Mouse (Mus musculus) stomach, adult 2 months (tissue): ENCODE data around the gene Cd27. TPM values are rescaled to one million over a fixed set of nuclear protein-coding genes. Genes with fewer than 3 reads are reported as not detected.

ENCODE experiments used
- polyA plus RNA-seq: library from polyadenylated mRNA; depleted of rRNA; stranded (reverse); fragments of >200 nt; gene quantifications from 2 replicates; pipeline ENCODE4 v1.2.3, GENCODE M21; 2012; rRNA removed

The Cd27 gene
- polyA plus RNA-seq = 0.29 and 0.74 TPM in 2 replicates

DNA sequence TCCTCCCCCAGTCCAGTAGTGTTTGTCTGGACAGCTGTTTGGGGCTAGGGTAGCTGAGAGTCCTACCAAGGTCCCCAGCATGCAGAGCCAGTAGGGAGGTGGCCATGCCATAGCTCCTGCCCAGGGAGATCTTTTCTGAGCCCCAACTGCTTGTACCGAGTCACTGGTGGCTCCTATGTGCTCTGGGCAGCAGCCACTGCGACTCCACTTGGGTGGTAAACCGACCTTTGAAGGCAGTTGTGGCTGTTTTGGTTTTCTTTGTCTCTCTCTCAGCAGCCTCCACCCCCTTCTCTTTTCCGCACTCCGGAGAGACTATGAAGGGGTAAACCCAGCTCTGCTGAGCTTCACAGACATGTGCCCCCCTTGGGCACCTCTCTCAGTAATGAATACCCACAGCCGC, at the start of gene Cd27:
TSS of gene Cd27 (minus strand) at position 229 of the 400 bp plus-strand sequence.

GRCm38 (mm10) chr6:125285890-125286289, 49.1 kb upstream of the Cd27 start, which contains the start of gene Tuba3a:
Gene Tuba3a, minus strand, starts transcription at chr6:125286042.

DNA sequence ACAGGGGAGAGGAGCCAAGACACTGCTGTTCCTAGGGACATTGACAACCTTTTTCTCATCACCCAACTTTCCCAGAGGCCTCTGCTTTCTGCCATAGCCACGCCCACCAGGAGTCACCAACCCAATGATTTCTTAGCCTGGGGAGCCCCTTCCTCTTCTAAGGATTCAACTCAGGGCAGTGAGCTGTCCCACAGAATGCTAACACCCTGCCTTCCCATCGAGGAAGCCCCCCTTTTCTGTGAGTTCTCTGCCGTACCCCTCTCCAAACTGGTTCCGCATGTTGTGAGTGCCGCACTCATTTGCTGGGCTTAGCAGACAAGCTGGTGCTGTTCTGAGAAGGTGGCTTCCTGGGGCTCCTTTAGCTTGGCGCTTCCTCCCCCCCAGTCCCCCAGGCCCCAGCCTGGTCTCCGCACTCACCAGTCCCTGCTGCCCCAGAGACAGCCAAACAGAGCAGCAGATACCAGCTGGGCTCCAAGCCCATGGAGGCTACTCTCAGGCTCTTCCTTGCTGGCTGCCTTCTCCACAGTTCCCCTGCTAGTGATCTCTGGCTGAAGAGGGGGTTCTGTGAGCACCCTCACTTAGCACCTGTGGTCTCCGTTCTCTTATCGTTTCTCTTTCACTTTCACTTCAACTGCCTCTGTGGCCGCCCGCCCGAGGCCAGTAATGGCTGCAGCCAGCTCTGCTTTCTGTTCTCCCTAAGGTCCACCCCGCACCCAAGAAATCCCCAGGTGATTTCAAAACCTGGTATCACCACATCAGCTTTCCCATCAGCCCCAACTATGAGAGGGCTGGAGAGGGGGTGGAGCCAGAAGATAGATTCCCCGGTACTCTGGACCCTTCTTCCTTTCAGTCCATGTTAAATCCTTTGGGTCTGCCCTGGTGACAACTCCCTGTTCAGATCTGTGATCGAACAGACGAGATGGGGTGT, 5.4 kb downstream of the Cd27 start, which contains the start of gene Tapbpl:
TSS of gene Tapbpl (minus strand) at position 744 of the 928 bp plus-strand sequence.

GRCm38 (mm10) chr6:125215148-125215954, 21.5 kb downstream of the Cd27 start, which contains the start of gene Vamp1:
Gene Vamp1, plus strand, starts transcription at chr6:125215551.

DNA sequence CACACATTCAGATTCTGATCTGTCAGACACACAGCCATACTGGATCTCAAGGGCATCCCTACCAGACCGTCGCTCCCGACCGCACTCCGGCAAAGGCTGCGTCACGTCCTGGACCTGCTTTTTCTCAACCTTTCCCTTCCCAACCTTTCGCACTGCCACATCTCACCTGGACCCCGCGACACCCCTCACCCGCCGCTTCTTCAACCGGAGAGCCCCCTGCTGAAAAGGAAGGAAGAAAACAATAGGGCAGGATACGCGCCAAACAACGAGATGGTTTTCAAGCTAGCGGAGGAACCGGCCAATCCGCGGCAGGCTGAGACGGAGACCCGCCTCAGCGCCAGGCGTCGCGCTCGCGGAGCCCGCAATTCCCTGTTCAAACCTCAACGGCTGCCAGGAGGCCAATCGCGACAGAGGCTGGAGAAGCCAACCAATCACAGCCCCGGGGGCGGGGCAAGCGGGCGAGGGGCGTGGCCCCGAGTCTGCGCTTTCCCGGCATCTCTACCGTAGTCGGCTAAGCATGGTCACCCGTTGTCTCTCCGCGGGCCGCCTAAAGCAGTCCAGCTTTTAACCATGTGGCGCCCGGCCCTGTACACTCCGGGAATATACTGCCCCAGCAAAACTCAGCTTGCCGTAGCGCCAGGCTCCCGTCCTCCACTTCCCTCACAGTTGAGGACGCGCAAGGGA, 45.3 kb downstream of the Cd27 start, which contains the start of the genes Ncapd2 and Mrpl51:
TSS of gene Ncapd2 (minus strand) at position 370 of the 684 bp plus-strand sequence.
TSS of gene Mrpl51 (plus strand) at position 470 of the 684 bp plus-strand sequence.

Other genes starting within 250 kb of the Cd27 start
- 7.0 and 7.5 TPM in 2 replicates for gene Pianp, start 240.3 kb downstream of the Cd27 start, polyA plus RNA-seq
- 24.5 and 29.6 TPM in 2 replicates for gene Zfp384, start 227.9 kb downstream of the Cd27 start, polyA plus RNA-seq
- 13.9 and 17.2 TPM in 2 replicates for gene Ing4, start 197.2 kb downstream of the Cd27 start, polyA plus RNA-seq
- 8.2 and 12.1 TPM in 2 replicates for gene Acrbp, start 187.3 kb downstream of the Cd27 start, polyA plus RNA-seq
- 27.0 and 30.5 TPM in 2 replicates for gene Lpar5, start 169.1 kb downstream of the Cd27 start, polyA plus RNA-seq
- 17.1 and 18.8 TPM in 2 replicates for gene Chd4, start 141.0 kb downstream of the Cd27 start, polyA plus RNA-seq
- gene Nop2, start 105.1 kb downstream of the Cd27 start, polyA plus RNA-seq = 3.1 and 4.1 TPM in 2 replicates
- gene Iffo1, start 91.8 kb downstream of the Cd27 start, polyA plus RNA-seq = 9.6 and 10.3 TPM in 2 replicates
- 1,141 and 2,470 TPM in 2 replicates for gene Gapdh, start 70.5 kb downstream of the Cd27 start, polyA plus RNA-seq
- 21.9 and 24.8 TPM in 2 replicates for gene Ncapd2, start 45.3 kb downstream of the Cd27 start, polyA plus RNA-seq
- 20.7 and 26.9 TPM in 2 replicates for gene Mrpl51, start 45.2 kb downstream of the Cd27 start, polyA plus RNA-seq
- gene Vamp1, start 21.5 kb downstream of the Cd27 start, polyA plus RNA-seq = 5.5 and 6.3 TPM in 2 replicates
- gene Tapbpl, start 5.2 kb downstream of the Cd27 start, polyA plus RNA-seq = 4.5 and 4.8 TPM in 2 replicates
- 0.13 and 0.34 TPM in 2 replicates for gene Tuba3a, start 49.0 kb upstream of the Cd27 start, polyA plus RNA-seq
- 93.4 and 123 TPM in 2 replicates for gene Ltbr, start 76.9 kb upstream of the Cd27 start, polyA plus RNA-seq
- gene Scnn1a, start 83.6 kb upstream of the Cd27 start, polyA plus RNA-seq = 43.0 and 52.5 TPM in 2 replicates
- gene Tnfrsf1a, start 112.4 kb upstream of the Cd27 start, polyA plus RNA-seq = 77.9 and 83.3 TPM in 2 replicates
- 5.0 and 5.6 TPM in 2 replicates for gene Plekhg6, start 143.8 kb upstream of the Cd27 start, polyA plus RNA-seq